Mouse (Mus musculus) hindbrain, embryonic 16.5 days (tissue): ENCODE measurements at regions not wholly inside any gene's neighbourhood (a gene's known extent, or its start where the extent isn't known, plus 50 kb on each side); places are given as distances from the start of the nearest gene placed in this dataset.

Source experiments
- ATAC-seq: fragments of 200-750 bp; cut with Nextera tagmentation; 2 replicates; pipeline ENCODE4 v1.8.0; 2017; ENCODE audit warnings: moderate TSS enrichment, moderate library complexity
- H3K27ac ChIP-seq: fragments of 300-500 bp; sonication (generic); 2 replicates; pipeline ENCODE4 v1.5.1; 2014; ENCODE audit warnings: low read depth, mild to moderate bottlenecking, control low read depth, low read length, moderate library complexity
- H3K27me3 ChIP-seq: fragments of 300-500 bp; sonication (generic); replicated peaks from 2 replicates; pipeline ENCODE4 v1.6.1; 2014; ENCODE audit warnings: low read length; ENCODE audit not compliant: control insufficient read depth, insufficient read depth
- H3K36me3 ChIP-seq: fragments of 300-500 bp; sonication (generic); 2 replicates; pipeline ENCODE4 v1.6.1; 2014; ENCODE audit warnings: mild to moderate bottlenecking, low read length, moderate library complexity, mixed read lengths; ENCODE audit not compliant: control insufficient read depth, insufficient read depth
- H3K4me1 ChIP-seq: fragments of 300-500 bp; sonication (generic); 2 replicates; pipeline ENCODE4 v1.6.1; 2014; ENCODE audit warnings: low read depth, low read length; ENCODE audit not compliant: control insufficient read depth, insufficient read depth
- H3K4me2 ChIP-seq: fragments of 300-500 bp; sonication (generic); 2 replicates; pipeline ENCODE4 v1.6.1; 2014; ENCODE audit warnings: mild to moderate bottlenecking, low read length, control low read depth, moderate library complexity
- H3K4me3 ChIP-seq: fragments of 300-500 bp; sonication (generic); 2 replicates; pipeline ENCODE4 v1.5.1; 2014; ENCODE audit warnings: mild to moderate bottlenecking, low read length, control low read depth, moderate library complexity
- H3K9ac ChIP-seq: fragments of 300-500 bp; sonication (generic); 2 replicates; pipeline ENCODE4 v1.6.1; 2014; ENCODE audit warnings: low read depth, mild to moderate bottlenecking, control low read depth, low read length, moderate library complexity
- H3K9me3 ChIP-seq: fragments of 300-500 bp; sonication (generic); 2 replicates; pipeline ENCODE4 v1.6.1; 2014; ENCODE audit warnings: mild to moderate bottlenecking, low read length, moderate library complexity; ENCODE audit not compliant: control insufficient read depth
- WGBS: fragments of 180-500 bp; shearing (Covaris S2); extraction: QIAGEN DNeasy Blood & Tissue Kit; methylation state at CpG from one replicate; pipeline ENCODE4 v1.1.7; 2014; 5-methylcytosine and 5-hydroxymethylcytosine counted together

- Histone ChIP-seq H3K4me2 (no peak overlapping the region), H3K27me3 (no peaks in the 10 kb centered on the region), H3K9me3 (no peaks in the 10 kb centered on the region), H3K9ac (no peak overlapping the region), H3K36me3 (no peaks in the 10 kb centered on the region), H3K27ac (no peak overlapping the region), H3K4me3 (no peak overlapping the region), H3K4me1 (no peaks in the 10 kb centered on the region)
- 91% methylated on average over 3 of the region's 3 CpGs for whole genome bisulfite sequencing
- ATAC-seq, result no peak
Measured at GRCm38 (mm10) chr9:94467846-94468245, 70.0 kb downstream of the 1190002N15Rik start.

- 40% methylated on average over 6 of the region's 6 CpGs for WGBS
- peak; percentile 84 for ATAC-seq
- Histone ChIP-seq H3K27ac (no peak overlapping the region), H3K36me3 (no peaks in the 10 kb centered on the region), H3K9me3 (no peaks in the 10 kb centered on the region), H3K9ac (no peak overlapping the region), H3K4me2 (no peak overlapping the region), H3K4me1 (peaks cover 2% of the 10 kb centered on the region; the same call in 1 of the 2 replicates), H3K27me3 (no peaks in the 10 kb centered on the region), H3K4me3 (no peak overlapping the region)
Measured at GRCm38 (mm10) chr9:94456085-94456531, 81.8 kb downstream of the 1190002N15Rik start.

GRCm38 (mm10) chr9:94455466-94455865 lies 82.4 kb downstream of the 1190002N15Rik start:
- H3K27me3 ChIP-seq, result no peaks in the 10 kb centered on the region
- H3K4me3 ChIP-seq, result no peak overlapping the region
- peaks cover 2% of the 10 kb centered on the region; the same call in 1 of the 2 replicates for H3K4me1 ChIP-seq
- no peaks in the 10 kb centered on the region for H3K9me3 ChIP-seq
- 61% methylated on average over 7 of the region's 7 CpGs for WGBS
- H3K36me3 ChIP-seq, result no peaks in the 10 kb centered on the region
- no peak overlapping the region for H3K4me2 ChIP-seq
- H3K27ac ChIP-seq, result no peak overlapping the region
- no peak overlapping the region for H3K9ac ChIP-seq
- ATAC-seq, result no peak

- Histone ChIP-seq H3K36me3 (no peaks in the 10 kb centered on the region), H3K9ac (no peak overlapping the region), H3K27ac (no peak overlapping the region), H3K4me3 (no peak overlapping the region), H3K27me3 (no peaks in the 10 kb centered on the region), H3K4me2 (no peak overlapping the region), H3K4me1 (no peaks in the 10 kb centered on the region), H3K9me3 (no peaks in the 10 kb centered on the region)
- 86% methylated on average over 8 of the region's 8 CpGs for WGBS
- ATAC-seq, result no peak
Measured at GRCm38 (mm10) chr9:94449911-94450310, 88.0 kb downstream of the 1190002N15Rik start.

GRCm38 (mm10) chr9:94446182-94446763 lies 91.6 kb downstream of the 1190002N15Rik start:
- Histone ChIP-seq H3K27me3 (no peaks in the 10 kb centered on the region), H3K36me3 (no peaks in the 10 kb centered on the region), H3K4me2 (no peak overlapping the region), H3K4me3 (no peak overlapping the region), H3K27ac (no peak overlapping the region), H3K9ac (no peak overlapping the region), H3K9me3 (no peaks in the 10 kb centered on the region), H3K4me1 (no peaks in the 10 kb centered on the region)
- WGBS, result 80% methylated on average over 8 of the region's 8 CpGs
- no peak for ATAC-seq

- Histone ChIP-seq H3K4me1 (no peaks in the 10 kb centered on the region), H3K4me3 (no peak overlapping the region)
- whole genome bisulfite sequencing, result 72% methylated on average over 5 of the region's 5 CpGs
Measured at GRCm38 (mm10) chr9:94444140-94444789, 93.6 kb downstream of the 1190002N15Rik start.

GRCm38 (mm10) chr9:94441393-94441792 lies 96.5 kb downstream of the 1190002N15Rik start:
- Histone ChIP-seq H3K27me3 (no peaks in the 10 kb centered on the region), H3K4me2 (no peak overlapping the region), H3K36me3 (no peaks in the 10 kb centered on the region), H3K9ac (no peak overlapping the region), H3K4me1 (no peaks in the 10 kb centered on the region), H3K4me3 (no peak overlapping the region), H3K27ac (no peak overlapping the region), H3K9me3 (no peaks in the 10 kb centered on the region)
- no peak for ATAC-seq
- WGBS, result 84% methylated on average over 4 of the region's 4 CpGs

More at GRCm38 (mm10) chr9:94444140-94444789, 93.6 kb downstream of the 1190002N15Rik start:
- Histone ChIP-seq H3K9me3 (no peaks in the 10 kb centered on the region), H3K27ac (no peak overlapping the region), H3K36me3 (no peaks in the 10 kb centered on the region), H3K9ac (no peak overlapping the region), H3K4me2 (no peak overlapping the region), H3K27me3 (no peaks in the 10 kb centered on the region)
- ATAC-seq, result no peak; the same call in 1 of the 2 replicates

GRCm38 (mm10) chr9:94433468-94433867 lies 104.4 kb downstream of the 1190002N15Rik start:
- Histone ChIP-seq H3K4me3 (no peak overlapping the region), H3K4me1 (no peaks in the 10 kb centered on the region), H3K36me3 (no peaks in the 10 kb centered on the region), H3K27me3 (no peaks in the 10 kb centered on the region), H3K27ac (no peak overlapping the region), H3K9me3 (no peaks in the 10 kb centered on the region), H3K4me2 (no peak overlapping the region), H3K9ac (no peak overlapping the region)
- no peak for ATAC-seq

- H3K9ac ChIP-seq, result no peak overlapping the region
- no peaks in the 10 kb centered on the region for H3K36me3 ChIP-seq
- H3K27ac ChIP-seq, result no peak overlapping the region
- H3K4me1 ChIP-seq, result no peaks in the 10 kb centered on the region
- no peaks in the 10 kb centered on the region for H3K27me3 ChIP-seq
- ATAC-seq, result no peak
- H3K9me3 ChIP-seq, result no peaks in the 10 kb centered on the region
- WGBS, result 92% methylated on average over 3 of the region's 3 CpGs
- H3K4me3 ChIP-seq, result no peak overlapping the region
- H3K4me2 ChIP-seq, result no peak overlapping the region
Measured at GRCm38 (mm10) chr9:94432144-94432747, 105.6 kb downstream of the 1190002N15Rik start.
